Mouse (Mus musculus): ENCODE data around the gene Prkn.

DNA sequence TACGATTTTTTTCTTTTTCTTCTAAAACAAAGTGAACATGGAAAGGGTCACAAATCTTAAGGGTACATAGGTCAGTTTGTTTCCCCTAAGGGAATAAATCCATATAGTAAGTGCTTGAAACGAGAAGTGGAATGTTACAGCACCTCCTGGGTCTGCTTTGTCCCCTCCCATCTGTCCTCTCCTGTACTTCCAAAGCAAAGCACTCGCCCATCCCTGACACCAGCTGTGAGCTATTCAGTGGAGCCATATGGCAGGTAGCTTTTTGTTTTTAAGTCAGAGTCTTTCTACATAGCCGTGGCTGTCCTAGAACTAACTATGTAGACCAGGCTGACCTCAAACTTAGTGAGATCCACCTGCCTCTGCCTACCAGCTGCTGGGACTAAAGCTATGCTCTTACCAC, 1266.1 kb downstream of the Prkn start:
- TF ChIP-seq CTCF (IDR thresholded peaks at IDR 0.05) (no peak), EP300 (IDR thresholded peaks at IDR 0.05) (no peak)

Data from lung, postnatal 0 days (tissue).